Mouse (Mus musculus) limb, embryonic 15.5 days (tissue): ENCODE measurements around the gene B3galt1. TPM values are rescaled to one million over a fixed set of nuclear protein-coding genes. Genes with fewer than 3 reads are reported as not detected.

ENCODE experiments used
- ATAC-seq: fragments of 200-750 bp; cut with Nextera tagmentation; 2 replicates; pipeline ENCODE4 v1.8.0; 2017; ENCODE audit warnings: low read depth, moderate TSS enrichment; ENCODE audit not compliant: insufficient number of reproducible peaks, low FRiP score, low TSS enrichment
- H3K27ac ChIP-seq: fragments of 300-500 bp; sonication (generic); 2 replicates; pipeline ENCODE4 v1.5.1; 2015; ENCODE audit warnings: moderate library complexity, mild to moderate bottlenecking, inconsistent platforms
- H3K27me3 ChIP-seq: fragments of 300-500 bp; sonication (generic); 2 replicates; pipeline ENCODE4 v1.6.1; 2015; ENCODE audit warnings: inconsistent platforms
- H3K36me3 ChIP-seq: fragments of 300-500 bp; sonication (generic); 2 replicates; pipeline ENCODE4 v1.6.1; 2015; ENCODE audit warnings: inconsistent platforms
- H3K4me1 ChIP-seq: fragments of 300-500 bp; sonication (generic); 2 replicates; pipeline ENCODE4 v1.6.1; 2015; ENCODE audit warnings: inconsistent platforms
- H3K4me2 ChIP-seq: fragments of 300-500 bp; sonication (generic); 2 replicates; pipeline ENCODE4 v1.6.1; 2015; ENCODE audit warnings: mild to moderate bottlenecking, inconsistent platforms
- H3K4me3 ChIP-seq: fragments of 300-500 bp; sonication (generic); 2 replicates; pipeline ENCODE4 v1.5.1; 2015; ENCODE audit warnings: mild to moderate bottlenecking, inconsistent platforms
- H3K9ac ChIP-seq: fragments of 300-500 bp; sonication (generic); 2 replicates; pipeline ENCODE4 v1.6.1; 2015; ENCODE audit warnings: inconsistent platforms
- H3K9me3 ChIP-seq: fragments of 300-500 bp; sonication (generic); 2 replicates; pipeline ENCODE4 v1.6.1; 2016; ENCODE audit warnings: inconsistent platforms
- WGBS: fragments of 180-500 bp; shearing (Covaris S2); methylation state at CpG from one replicate; pipeline ENCODE4 v1.1.7; 2015; 5-methylcytosine and 5-hydroxymethylcytosine counted together
- polyA plus RNA-seq: library from polyadenylated mRNA; unstranded; fragments of >200 nt; fragmentation: Nextera tagmentation; extraction: Ambion mirVana; gene quantifications from 2 replicates; pipeline ENCODE4 v1.2.1, GENCODE M21; 2015

B3galt1 gene
- polyA plus RNA-seq, 1 experiment from 2014 or later, result 7.3 TPM

- no peaks in the 10 kb centered on the region for H3K36me3 ChIP-seq
- H3K4me3 ChIP-seq, result no peak overlapping the region
- no peaks in the 10 kb centered on the region for H3K4me1 ChIP-seq
- no peak overlapping the region for H3K4me2 ChIP-seq
- no peak overlapping the region for H3K9ac ChIP-seq
- no peak for ATAC-seq
- H3K27ac ChIP-seq, result no peak overlapping the region
- no peaks in the 10 kb centered on the region for H3K9me3 ChIP-seq
- 60% methylated on average over 6 of the region's 6 CpGs for WGBS
- no peaks in the 10 kb centered on the region for H3K27me3 ChIP-seq
Measured at GRCm38 (mm10) chr2:67756507-67756906, 190.8 kb downstream of the B3galt1 start.

DNA sequence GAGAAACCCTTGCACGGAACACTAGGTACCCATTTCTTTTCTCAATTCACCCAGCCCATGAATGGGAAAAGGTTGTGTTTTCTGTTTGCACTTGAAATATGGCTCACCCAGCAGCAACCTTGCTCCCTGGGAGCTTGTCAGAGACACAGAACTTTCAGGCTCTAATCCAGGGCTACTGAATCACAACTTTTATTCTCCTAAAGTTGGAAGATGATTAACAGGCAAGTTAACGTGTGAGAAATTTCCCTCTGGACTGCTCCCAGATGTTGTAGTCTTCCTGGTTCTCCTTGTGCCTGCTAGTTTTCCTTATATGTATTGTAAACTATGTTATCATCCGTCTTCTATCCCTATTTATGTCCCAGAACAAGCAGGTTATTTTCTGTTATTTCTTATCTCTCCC lies 221.9 kb downstream of the B3galt1 start:
- no peak overlapping the region for H3K27ac ChIP-seq
- H3K4me2 ChIP-seq, result no peak overlapping the region
- 72% methylated on average over 3 of the region's 3 CpGs for WGBS
- no peak overlapping the region for H3K9ac ChIP-seq
- H3K27me3 ChIP-seq, result no peaks in the 10 kb centered on the region
- no peaks in the 10 kb centered on the region for H3K4me1 ChIP-seq
- no peaks in the 10 kb centered on the region for H3K9me3 ChIP-seq
- no peak for ATAC-seq
- H3K4me3 ChIP-seq, result no peak overlapping the region
- H3K36me3 ChIP-seq, result no peaks in the 10 kb centered on the region

DNA sequence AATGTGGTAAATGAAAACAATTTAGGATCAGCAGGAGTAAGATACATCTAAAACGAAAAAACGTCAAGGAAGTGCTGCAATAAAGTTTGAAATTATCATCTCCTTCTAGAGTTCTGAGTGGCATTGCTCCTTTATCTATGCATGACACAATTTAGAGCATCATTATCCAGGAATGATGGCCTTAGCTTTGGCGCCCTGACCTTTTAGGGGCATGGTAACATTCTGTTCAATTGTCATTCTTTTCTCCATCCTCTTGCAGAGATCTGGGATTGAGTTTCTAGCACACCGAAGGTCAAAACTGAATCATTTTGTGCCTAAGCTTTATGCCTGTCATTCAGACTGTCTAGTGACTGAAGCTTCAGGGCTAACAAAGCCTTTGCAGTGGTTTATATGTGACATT lies 231.9 kb downstream of the B3galt1 start:
- no peaks in the 10 kb centered on the region for H3K27me3 ChIP-seq
- no peak for ATAC-seq
- no peak overlapping the region for H3K4me2 ChIP-seq
- 81% methylated on average over 4 of the region's 4 CpGs for WGBS
- no peaks in the 10 kb centered on the region for H3K36me3 ChIP-seq
- H3K9me3 ChIP-seq, result no peaks in the 10 kb centered on the region
- H3K4me1 ChIP-seq, result no peaks in the 10 kb centered on the region
- no peak overlapping the region for H3K27ac ChIP-seq
- H3K4me3 ChIP-seq, result no peak overlapping the region
- H3K9ac ChIP-seq, result no peak overlapping the region

GRCm38 (mm10) chr2:67799981-67800380 lies 234.3 kb downstream of the B3galt1 start:
- H3K27ac ChIP-seq, result no peak overlapping the region
- no peak overlapping the region for H3K4me2 ChIP-seq
- H3K36me3 ChIP-seq, result no peaks in the 10 kb centered on the region
- no peak overlapping the region for H3K9ac ChIP-seq
- ATAC-seq, result no peak
- 73% methylated on average over 3 of the region's 3 CpGs for WGBS
- H3K9me3 ChIP-seq, result no peaks in the 10 kb centered on the region
- no peaks in the 10 kb centered on the region for H3K4me1 ChIP-seq
- no peak overlapping the region for H3K4me3 ChIP-seq
- H3K27me3 ChIP-seq, result no peaks in the 10 kb centered on the region

DNA sequence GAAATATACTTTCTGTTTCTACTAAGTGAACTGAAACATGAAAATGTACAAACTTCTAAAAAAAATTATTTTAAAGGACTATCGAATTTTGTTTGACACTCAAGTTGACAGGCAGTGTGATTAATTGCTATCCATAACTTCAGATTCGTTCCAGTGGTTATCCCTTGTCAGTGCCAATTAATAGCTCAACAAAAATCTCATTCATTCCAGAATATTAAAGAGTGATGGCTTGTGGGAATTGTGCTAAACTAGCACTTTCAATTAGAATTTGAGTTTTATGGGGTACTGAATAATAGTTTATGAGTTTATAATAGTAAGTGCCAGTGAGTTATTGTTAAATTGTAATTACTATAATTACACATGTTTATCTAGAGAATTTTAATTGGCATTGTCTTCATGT lies 250.5 kb downstream of the B3galt1 start:
- no peaks in the 10 kb centered on the region for H3K36me3 ChIP-seq
- H3K4me3 ChIP-seq, result no peak overlapping the region
- H3K4me2 ChIP-seq, result no peak overlapping the region
- H3K4me1 ChIP-seq, result no peaks in the 10 kb centered on the region
- 40% methylated on average over 2 of the region's 2 CpGs for WGBS
- no peak overlapping the region for H3K27ac ChIP-seq
- H3K27me3 ChIP-seq, result no peaks in the 10 kb centered on the region
- no peaks in the 10 kb centered on the region for H3K9me3 ChIP-seq
- H3K9ac ChIP-seq, result no peak overlapping the region
- no peak for ATAC-seq

GRCm38 (mm10) chr2:67818014-67818413 lies 252.3 kb downstream of the B3galt1 start:
- no peak overlapping the region for H3K9ac ChIP-seq

GRCm38 (mm10) chr2:67822360-67822759 lies 256.7 kb downstream of the B3galt1 start:
- no peak for ATAC-seq
- H3K36me3 ChIP-seq, result no peaks in the 10 kb centered on the region
- no peak overlapping the region for H3K4me2 ChIP-seq
- no peaks in the 10 kb centered on the region for H3K9me3 ChIP-seq
- no peak overlapping the region for H3K4me3 ChIP-seq
- H3K27me3 ChIP-seq, result no peaks in the 10 kb centered on the region
- no peak overlapping the region for H3K9ac ChIP-seq
- no peaks in the 10 kb centered on the region for H3K4me1 ChIP-seq
- no peak overlapping the region for H3K27ac ChIP-seq
- WGBS, result 78% methylated on average over 5 of the region's 5 CpGs

More at GRCm38 (mm10) chr2:67818014-67818413, 252.3 kb downstream of the B3galt1 start:
- no peak for ATAC-seq
- Histone ChIP-seq H3K4me3 (no peak overlapping the region), H3K4me2 (no peak overlapping the region), H3K36me3 (no peaks in the 10 kb centered on the region), H3K9me3 (no peaks in the 10 kb centered on the region), H3K4me1 (no peaks in the 10 kb centered on the region), H3K27me3 (no peaks in the 10 kb centered on the region), H3K27ac (no peak overlapping the region)
- WGBS, result 54% methylated on average over 2 of the region's 2 CpGs

GRCm38 (mm10) chr2:67827697-67828096 lies 262.0 kb downstream of the B3galt1 start:
- Histone ChIP-seq H3K36me3 (no peaks in the 10 kb centered on the region), H3K27ac (no peak overlapping the region), H3K4me1 (no peaks in the 10 kb centered on the region), H3K4me3 (no peak overlapping the region), H3K9me3 (no peaks in the 10 kb centered on the region), H3K4me2 (no peak overlapping the region), H3K9ac (no peak overlapping the region), H3K27me3 (no peaks in the 10 kb centered on the region)
- WGBS, result 68% methylated on average over 4 of the region's 4 CpGs
- ATAC-seq, result no peak

- no peak for ATAC-seq
- no peaks in the 10 kb centered on the region for H3K36me3 ChIP-seq
- H3K27ac ChIP-seq, result no peak overlapping the region
- H3K9me3 ChIP-seq, result no peaks in the 10 kb centered on the region
- 70% methylated on average over 5 of the region's 5 CpGs for WGBS
- H3K9ac ChIP-seq, result no peak overlapping the region
- H3K4me1 ChIP-seq, result no peaks in the 10 kb centered on the region
- H3K4me2 ChIP-seq, result no peak overlapping the region
- H3K27me3 ChIP-seq, result no peaks in the 10 kb centered on the region
- H3K4me3 ChIP-seq, result no peak overlapping the region
Measured at GRCm38 (mm10) chr2:67829055-67829915, 263.6 kb downstream of the B3galt1 start.

DNA sequence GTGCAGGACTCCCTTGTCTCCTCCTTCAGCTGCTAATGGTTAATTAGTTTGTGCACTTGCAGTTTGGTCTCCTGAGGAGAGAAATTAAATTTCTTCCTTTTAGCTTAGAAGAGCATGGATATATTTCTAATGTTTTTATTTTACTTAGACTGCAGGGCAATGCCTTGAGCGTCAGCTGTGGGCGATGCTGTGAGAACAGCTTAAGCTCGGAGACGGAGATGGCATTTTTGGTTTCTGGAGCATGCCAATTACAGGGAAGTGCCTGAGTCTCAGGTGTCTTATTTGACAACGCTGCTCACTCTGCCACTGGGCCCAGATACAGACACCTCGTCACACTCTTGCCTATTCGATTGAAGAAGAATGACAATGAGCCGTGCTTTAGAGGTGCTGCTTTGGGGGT lies 282.1 kb downstream of the B3galt1 start:
- Histone ChIP-seq H3K27ac (no peak overlapping the region), H3K36me3 (no peaks in the 10 kb centered on the region), H3K9ac (no peak overlapping the region), H3K4me2 (no peak overlapping the region), H3K4me3 (no peak overlapping the region), H3K4me1 (no peaks in the 10 kb centered on the region), H3K9me3 (no peaks in the 10 kb centered on the region), H3K27me3 (no peaks in the 10 kb centered on the region)
- WGBS, result 84% methylated on average over 8 of the region's 8 CpGs
- ATAC-seq, result no peak

DNA sequence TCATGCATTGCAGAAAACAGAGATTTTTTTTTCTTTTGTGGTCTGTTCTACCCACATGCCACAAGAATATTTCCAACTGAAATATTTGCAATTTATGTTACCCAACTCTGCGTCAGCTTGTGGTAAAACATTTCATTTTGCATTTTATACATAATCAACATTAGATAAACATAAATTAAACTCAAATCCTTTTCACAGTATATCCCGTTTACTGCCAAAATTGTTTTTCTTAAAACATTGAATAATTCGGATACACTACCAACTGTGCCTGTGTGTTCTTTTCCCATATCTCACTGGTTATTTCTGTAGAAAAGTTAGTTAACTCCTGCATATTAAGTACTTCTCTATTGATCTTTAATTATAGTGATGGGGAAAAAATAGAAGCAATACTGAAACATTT lies 285.1 kb downstream of the B3galt1 start:
- no peak overlapping the region for H3K4me3 ChIP-seq
- no peak overlapping the region for H3K9ac ChIP-seq
- H3K27ac ChIP-seq, result no peak overlapping the region
- no peak overlapping the region for H3K4me2 ChIP-seq
- H3K9me3 ChIP-seq, result no peaks in the 10 kb centered on the region
- ATAC-seq, result no peak
- H3K27me3 ChIP-seq, result no peaks in the 10 kb centered on the region
- no peaks in the 10 kb centered on the region for H3K36me3 ChIP-seq
- WGBS, result 86% methylated on average over 3 of the region's 3 CpGs
- no peaks in the 10 kb centered on the region for H3K4me1 ChIP-seq

GRCm38 (mm10) chr2:67858340-67858739 lies 292.7 kb downstream of the B3galt1 start:
- Histone ChIP-seq H3K9me3 (no peaks in the 10 kb centered on the region), H3K27me3 (no peaks in the 10 kb centered on the region), H3K9ac (no peak overlapping the region), H3K27ac (no peak overlapping the region), H3K4me2 (no peak overlapping the region), H3K36me3 (no peaks in the 10 kb centered on the region), H3K4me3 (no peak overlapping the region), H3K4me1 (no peaks in the 10 kb centered on the region)
- 81% methylated on average over 2 of the region's 2 CpGs for WGBS
- ATAC-seq, result no peak

DNA sequence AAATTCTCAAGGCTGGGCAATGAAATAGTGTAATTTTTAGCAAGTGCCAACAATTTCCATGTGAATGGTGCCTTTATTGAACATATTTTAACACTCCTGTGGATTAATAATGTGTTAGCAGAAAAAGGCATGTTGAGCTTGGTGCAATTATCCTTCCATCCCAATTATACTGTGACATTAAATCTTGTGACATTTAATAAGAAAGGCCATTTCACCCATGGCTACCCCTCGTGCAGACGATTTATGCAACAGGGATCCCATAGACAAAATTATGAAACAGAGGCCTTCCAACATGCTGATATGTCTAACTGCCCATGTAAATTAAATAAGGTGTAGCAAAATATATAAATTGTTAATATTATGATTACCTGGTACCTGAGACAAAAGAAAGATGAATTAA lies 293.3 kb downstream of the B3galt1 start:
- H3K4me2 ChIP-seq, result no peak overlapping the region
- WGBS, result 60% methylated on average over 2 of the region's 2 CpGs
- no peak overlapping the region for H3K27ac ChIP-seq
- H3K4me3 ChIP-seq, result no peak overlapping the region
- H3K4me1 ChIP-seq, result no peaks in the 10 kb centered on the region
- no peaks in the 10 kb centered on the region for H3K27me3 ChIP-seq
- no peaks in the 10 kb centered on the region for H3K9me3 ChIP-seq
- no peak for ATAC-seq
- H3K36me3 ChIP-seq, result no peaks in the 10 kb centered on the region
- no peak overlapping the region for H3K9ac ChIP-seq
